Comparison of ENCODE assay signal across 1 mouse cellular context in the genomic region with DNA sequence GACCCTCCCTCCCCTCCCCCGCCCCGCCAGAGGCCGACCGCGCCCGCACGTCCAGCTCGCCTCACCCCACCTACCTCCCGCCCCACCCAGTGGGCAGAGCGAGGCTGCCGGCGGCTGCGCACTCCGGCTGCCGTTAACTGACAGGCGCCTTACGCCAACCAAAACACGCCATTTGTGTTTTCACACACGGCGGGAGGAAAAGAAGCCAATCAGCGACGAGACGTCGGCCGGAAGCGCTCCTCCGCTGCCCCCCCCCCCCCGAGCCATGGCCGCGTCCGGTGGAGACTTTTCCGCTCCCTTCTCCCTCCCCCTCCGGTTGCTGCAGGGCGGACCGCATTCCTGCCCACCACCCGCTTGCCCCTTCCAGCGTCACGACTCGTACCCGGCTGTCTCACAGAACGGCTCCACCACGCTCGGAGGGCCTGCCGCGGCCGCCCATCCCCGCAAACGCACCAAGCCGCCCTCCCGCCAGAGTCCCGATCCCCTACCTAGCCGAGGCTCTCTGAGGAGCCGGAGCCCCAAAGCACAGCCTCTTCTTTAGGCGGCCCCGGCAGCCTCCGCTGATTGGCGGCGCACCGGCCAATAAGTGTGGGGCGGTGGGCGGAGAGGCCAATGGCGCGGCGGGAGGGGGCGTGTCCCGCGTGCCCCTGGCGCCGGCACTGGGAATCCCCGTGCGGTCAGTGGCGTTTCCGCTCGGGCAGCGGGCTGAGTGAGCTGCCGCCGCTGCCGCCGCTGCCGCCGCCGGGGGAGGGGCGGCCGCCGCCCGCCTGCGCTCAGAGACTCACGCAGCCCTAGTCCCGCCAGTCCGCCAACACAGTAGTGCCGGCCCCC.
A peak's percentile ranks its signal among the peaks of the same experiment; 100 is the strongest.
TF ChIP-seq lines count a peak whose summit lies in the region.

A gene (plus strand): TSS at position 680 of the 831 bp plus-strand sequence.

TF ChIP-seq in MEL, 35 proteins besides CTCF, POLR2A, EP300 and RAD21 (continued from another document):
- TF ChIP-seq KAT2A (conservative IDR thresholded peaks at IDR 0.05; ENCODE audit: low read depth, low read length), result peak; percentile 48; the same call in 1 of the 2 replicates
- peak; percentile 92 for TF ChIP-seq MYB (IDR thresholded peaks at IDR 0.05; ENCODE audit: low read depth, low read length)
- TF ChIP-seq CHD2 (IDR thresholded peaks at IDR 0.05; ENCODE audit: low read length), result peak; percentile 44; the same call in 1 of the 2 replicates
- TF ChIP-seq ETS1 (IDR thresholded peaks at IDR 0.05; ENCODE audit: low read depth, low read length), result no peak
- TF ChIP-seq NELFE (IDR thresholded peaks at IDR 0.05; ENCODE audit: low read depth, low read length), result peak; percentile 98
- 0 out of 2 replicates have a peak, but pooled peaks have one; percentile 83 for TF ChIP-seq CHD1 (IDR thresholded peaks at IDR 0.05; ENCODE audit: low read depth, low read length)
- peak; percentile 79 for TF ChIP-seq NRF1 (IDR thresholded peaks at IDR 0.05; ENCODE audit: insufficient read depth, low read depth, low read length, poor library complexity, severe bottlenecking)
- no peak for TF ChIP-seq MAFK (IDR thresholded peaks at IDR 0.05; ENCODE audit: borderline replicate concordance, low read depth, low read length)
- TF ChIP-seq POLR2AphosphoS5 (IDR thresholded peaks at IDR 0.05; ENCODE audit: borderline replicate concordance, low read depth, low read length), result peak; percentile 88; the same call in 1 of the 2 replicates
TF ChIP-seq in MEL: peak in this region for 19.
